Mouse (Mus musculus): ENCODE measurements at regions not wholly inside any gene's neighbourhood (a gene's known extent, or its start where the extent isn't known, plus 50 kb on each side); places are given as distances from the start of the nearest gene placed in this dataset.

DNA sequence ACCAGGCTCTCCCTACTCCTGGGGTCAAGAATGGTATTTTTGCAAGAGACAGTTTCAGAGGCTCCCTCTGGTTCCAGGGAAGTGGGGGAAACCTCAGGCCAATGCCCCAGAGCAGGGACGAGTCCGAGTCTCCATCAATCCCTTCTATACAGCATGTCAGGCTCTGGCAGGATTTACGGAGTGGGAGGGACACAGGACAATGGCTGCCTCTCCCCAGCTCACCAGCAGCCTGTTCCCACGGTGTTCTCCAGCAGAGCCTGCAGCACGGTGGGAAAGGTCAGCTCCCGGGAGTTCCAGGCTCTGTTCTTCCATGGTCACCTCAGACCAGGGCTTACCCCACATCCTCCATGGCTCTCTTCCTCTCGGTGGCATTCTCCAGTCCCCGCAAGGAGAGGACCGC is 64.6 kb upstream of the Hs6st1 start:
- CTCF ChIA-PET, result interaction anchor here (0.5 to 1.3 kb wide), 5 partner anchors 10 to 164 kb away, joined by 3 to 6 read pairs (median 4); no protein-coding TSS in a partner anchor

DNA sequence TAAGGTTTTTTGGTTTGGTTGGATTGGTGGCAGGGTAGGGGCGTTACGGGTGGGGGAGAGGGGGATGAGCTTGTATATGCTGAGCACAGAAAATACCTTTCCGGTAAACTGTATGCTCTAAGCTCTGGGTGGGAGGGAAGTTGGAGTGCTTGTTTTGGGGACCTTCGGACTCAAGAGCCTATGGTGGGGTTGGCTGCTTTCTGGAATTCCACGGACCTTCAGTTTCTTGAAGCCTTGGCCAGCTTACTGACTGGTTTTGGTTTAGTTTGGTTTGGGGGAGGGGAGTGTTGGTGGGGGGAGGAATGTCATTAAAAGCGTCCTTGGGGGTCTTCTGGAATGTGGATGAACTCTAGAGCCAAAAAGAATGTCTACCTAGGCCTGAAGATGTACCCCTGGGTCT is 59.6 kb upstream of the Hs6st1 start:
- POLR2A ChIA-PET, result interaction anchor here (0.6 to 12.5 kb wide), 21 partner anchors 8 to 1767 kb away, joined by 3 to 178 read pairs (median 4); partner anchors contain the start of gene Hs6st1 (in 3 of the 4)
- CTCF ChIA-PET, result interaction anchor here in 2 of 4 experiments (0.6 to 2.0 kb wide), 4 partner anchors 126 to 572 kb away, joined by 3 to 8 read pairs (median 6); no protein-coding TSS in a partner anchor

More for the DNA sequence above, 64.6 kb upstream of the Hs6st1 start:
- POLR2A ChIA-PET, result interaction anchor here (0.6 to 12.5 kb wide), 37 partner anchors 10 to 131 kb away, joined by 3 to 178 read pairs (median 4); partner anchors contain the start of gene Hs6st1 (in 3 of the 4)

DNA sequence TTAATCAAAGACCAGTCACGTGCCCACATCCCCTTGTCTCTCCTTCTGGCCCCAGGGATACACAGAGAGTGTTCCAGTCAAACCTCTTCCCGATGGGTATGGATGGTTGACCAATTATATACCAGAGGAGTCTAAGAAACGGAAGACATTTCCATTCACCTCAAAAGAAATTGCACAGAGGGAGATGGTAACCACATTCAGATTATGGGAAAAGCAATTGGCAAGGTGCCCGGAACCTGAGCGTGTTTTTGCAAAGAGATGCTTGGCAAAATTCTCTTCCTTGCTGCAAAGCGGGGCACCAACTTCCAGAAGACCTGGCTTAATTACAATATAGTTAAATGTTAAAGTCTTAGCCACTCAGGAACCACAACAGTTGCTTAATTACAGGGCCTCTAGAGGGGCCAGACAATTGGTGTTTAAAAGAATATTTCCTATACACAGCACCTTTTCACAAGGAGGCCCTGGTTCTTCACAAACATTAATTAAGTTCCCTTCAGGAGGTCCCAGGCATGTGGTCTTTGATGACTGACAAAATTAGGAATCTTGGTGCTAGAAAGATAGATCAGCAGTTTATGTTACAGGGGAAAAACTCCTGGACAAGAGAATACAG is 59.1 kb upstream of the Hs6st1 start:
- CTCF ChIA-PET, result interaction anchor here in 1 of 4 experiments (1.5 to 2.3 kb wide), 2 partner anchors 169 to 170 kb away, joined by 6 to 25 read pairs; no protein-coding TSS in a partner anchor
- POLR2A ChIA-PET, result interaction anchor here in 3 of 4 experiments (0.8 to 12.5 kb wide), 15 partner anchors 8 to 170 kb away, joined by 3 to 652 read pairs (median 7); partner anchors contain the start of gene Hs6st1 (in 3 of the 3)

DNA sequence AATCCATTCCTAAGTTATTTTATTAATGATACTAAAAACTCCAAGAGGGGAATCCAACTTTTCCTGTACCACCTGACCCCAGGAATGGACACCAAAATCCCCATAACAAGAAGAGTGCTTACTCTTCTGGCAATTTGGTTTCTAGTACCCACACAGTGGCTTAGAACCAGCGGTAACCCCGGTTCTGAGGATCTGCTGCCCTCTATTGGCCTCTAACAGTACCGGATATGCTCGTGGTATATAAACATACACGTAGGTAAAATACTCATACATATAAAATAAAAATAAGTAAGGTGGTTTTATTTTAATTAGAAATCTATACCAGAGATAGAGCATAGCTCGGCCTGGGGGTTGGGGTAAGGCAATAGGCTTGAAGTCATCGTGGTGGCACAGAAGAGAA is 58.0 kb upstream of the Hs6st1 start:
- ChIA-PET CTCF (interaction anchor here in 3 of 4 experiments (0.5 to 2.3 kb wide), 7 partner anchors 54 to 1464 kb away, joined by 3 to 25 read pairs (median 4); partner anchors contain the start of gene Hs6st1 (in 1 of the 3)), POLR2A (interaction anchor here (0.9 to 11.4 kb wide), 15 partner anchors 14 to 169 kb away, joined by 3 to 652 read pairs (median 3); partner anchors contain the start of gene Hs6st1 (in 4 of the 4))

DNA sequence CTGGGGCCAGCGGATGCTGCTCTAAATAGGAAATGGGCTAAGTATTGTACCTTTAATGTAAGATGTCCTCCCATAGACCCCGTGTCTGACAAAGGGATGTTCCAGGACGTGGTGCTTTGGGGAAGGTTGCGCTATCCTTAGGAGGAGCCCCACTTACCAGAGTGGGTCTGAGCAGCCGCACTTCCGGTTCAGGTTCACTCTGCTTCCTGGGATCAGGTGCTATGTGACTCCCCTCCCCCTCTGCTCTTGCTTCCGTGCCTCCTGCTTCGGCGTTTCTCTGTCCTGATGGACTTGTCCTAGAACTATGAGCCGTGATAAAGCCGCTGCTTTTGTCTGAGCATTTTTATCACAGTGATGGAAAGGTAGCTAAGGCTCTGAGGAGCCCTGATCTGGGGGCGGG is 57.4 kb upstream of the Hs6st1 start:
- ChIA-PET POLR2A (interaction anchor here (0.7 to 11.4 kb wide), 19 partner anchors 11 to 169 kb away, joined by 3 to 652 read pairs (median 3); partner anchors contain the start of gene Hs6st1 (in 3 of the 4)), CTCF (interaction anchor here in 3 of 4 experiments (0.5 to 2.3 kb wide), 8 partner anchors 53 to 442 kb away, joined by 3 to 25 read pairs (median 4); partner anchors contain the start of gene Hs6st1 (in 1 of the 3))

DNA sequence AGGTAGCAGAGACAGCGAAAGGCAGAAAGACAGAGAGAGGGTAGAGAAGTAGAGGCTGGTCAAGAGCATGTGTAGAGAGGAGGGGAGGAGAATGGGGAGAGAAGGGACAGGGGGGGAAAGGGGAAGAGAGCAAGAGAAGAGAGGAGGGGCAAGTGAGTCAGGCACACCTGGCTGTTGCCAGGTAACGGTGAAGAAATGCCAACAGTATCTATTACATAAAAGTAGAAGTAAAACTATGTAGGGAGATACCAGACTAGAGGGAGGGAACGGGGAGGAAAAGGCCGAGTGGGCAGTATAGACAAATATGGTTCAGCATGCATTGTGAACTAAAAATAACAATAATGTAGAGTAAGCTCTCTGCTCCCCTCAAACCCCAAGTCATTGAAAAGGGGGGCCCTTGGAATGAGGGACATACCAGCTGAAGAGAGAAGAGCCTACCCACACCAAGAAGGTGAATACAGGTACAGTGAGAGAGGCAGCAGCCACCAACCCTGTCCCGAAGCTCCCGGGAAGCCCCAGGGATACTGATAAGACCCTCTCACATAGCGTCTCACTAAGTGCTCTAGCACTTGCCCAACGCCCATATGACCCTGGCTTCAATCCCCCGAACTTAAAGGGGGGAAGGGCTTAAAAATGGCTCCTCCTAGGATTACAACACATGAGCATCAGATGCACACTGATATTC is 56.0 kb upstream of the Hs6st1 start:
- ChIA-PET POLR2A (interaction anchor here (0.7 to 11.4 kb wide), 22 partner anchors 8 to 173 kb away, joined by 3 to 652 read pairs (median 12); partner anchors contain the start of gene Hs6st1 (in 4 of the 4)), CTCF (interaction anchor here in 1 of 4 experiments (2.0 to 2.7 kb wide), 2 partner anchors 51 to 173 kb away, joined by 11 to 13 read pairs; no protein-coding TSS in a partner anchor)

DNA sequence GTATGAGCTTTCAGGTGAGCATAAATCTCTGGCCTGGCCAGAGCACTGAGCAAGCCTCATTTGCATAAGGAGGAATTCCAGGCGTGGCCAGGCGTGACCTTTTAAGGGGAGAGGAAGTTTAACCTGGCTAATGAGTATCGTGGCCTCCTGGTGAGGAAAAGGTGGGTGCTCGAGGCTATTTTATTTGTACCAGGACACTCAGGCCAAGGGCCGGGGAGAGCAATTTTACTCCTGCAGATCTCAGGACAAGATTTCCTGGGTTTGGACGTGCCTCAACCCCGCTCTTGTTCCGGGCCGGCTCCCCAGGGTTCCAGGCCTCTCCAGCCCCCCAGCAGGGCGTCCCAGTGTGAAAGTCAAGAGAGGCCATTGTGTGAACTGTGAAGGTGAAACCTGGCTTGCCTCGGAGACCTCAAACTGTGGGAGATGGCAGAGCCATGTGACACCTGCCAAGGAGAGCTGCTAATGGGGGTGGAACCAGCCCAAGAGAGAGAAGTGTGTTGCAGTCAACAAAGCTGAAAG is 54.3 kb upstream of the Hs6st1 start:
- ChIA-PET CTCF (interaction anchor here in 3 of 4 experiments (0.6 to 2.7 kb wide), 13 partner anchors 10 to 175 kb away, joined by 3 to 13 read pairs (median 4); partner anchors contain the start of gene Hs6st1 (in 1 of the 3)), POLR2A (interaction anchor here (0.5 to 11.4 kb wide), 104 partner anchors 9 to 492 kb away, joined by 3 to 652 read pairs (median 5); partner anchors contain the start of gene Hs6st1 (in 4 of the 4))

DNA sequence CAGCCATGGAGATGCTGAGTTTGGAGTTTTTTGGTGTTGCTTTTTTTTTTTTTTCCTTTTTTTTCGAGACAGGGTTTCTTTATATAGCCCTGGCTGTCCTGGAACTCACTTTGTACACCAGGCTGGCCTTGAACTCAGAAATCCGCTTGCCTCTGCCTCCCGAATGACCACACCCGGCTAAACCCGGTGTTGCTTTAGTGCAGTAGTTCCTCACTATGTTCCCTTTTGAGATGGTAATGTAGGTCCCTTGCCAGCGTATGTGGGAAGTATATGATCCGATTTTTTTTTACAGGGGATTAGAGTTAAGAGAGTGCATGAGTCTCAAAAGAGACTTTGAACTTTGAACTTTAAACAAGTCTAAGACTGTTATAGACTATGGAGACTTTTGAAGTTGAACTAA is 53.8 kb upstream of the Hs6st1 start:
- ChIA-PET POLR2A (interaction anchor here (0.6 to 11.4 kb wide), 79 partner anchors 8 to 310 kb away, joined by 3 to 652 read pairs (median 5); partner anchors contain the start of gene Hs6st1 (in 3 of the 4)), CTCF (interaction anchor here in 3 of 4 experiments (0.7 to 2.7 kb wide), 5 partner anchors 46 to 175 kb away, joined by 3 to 13 read pairs (median 6); no protein-coding TSS in a partner anchor)

DNA sequence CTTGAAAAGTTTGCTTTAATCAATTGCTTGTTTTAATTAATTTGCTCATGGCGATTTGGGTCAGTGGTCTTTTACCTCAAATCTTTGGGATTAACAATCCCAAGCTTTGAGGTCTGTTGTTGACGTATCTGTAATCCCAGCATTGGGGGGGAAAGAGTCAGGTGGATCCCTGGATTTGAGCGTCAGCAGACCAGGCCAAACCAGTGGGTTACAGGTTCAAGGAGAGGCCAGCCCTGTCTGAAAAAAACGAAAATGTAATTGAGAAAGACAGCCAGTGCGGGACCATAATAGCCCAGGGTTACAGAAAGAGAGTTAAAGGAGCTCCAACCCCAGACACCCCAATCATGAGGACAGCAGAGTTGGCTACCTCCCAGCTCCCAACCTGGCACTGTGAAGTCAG is 53.0 kb upstream of the Hs6st1 start:
- ChIA-PET CTCF (interaction anchor here in 1 of 4 experiments (0.9 kb wide), 2 partner anchors 46 to 176 kb away, joined by 3 to 4 read pairs; no protein-coding TSS in a partner anchor), POLR2A (interaction anchor here (0.6 to 11.4 kb wide), 34 partner anchors 10 to 175 kb away, joined by 3 to 652 read pairs (median 6); partner anchors contain the start of gene Hs6st1 (in 3 of the 4))

DNA sequence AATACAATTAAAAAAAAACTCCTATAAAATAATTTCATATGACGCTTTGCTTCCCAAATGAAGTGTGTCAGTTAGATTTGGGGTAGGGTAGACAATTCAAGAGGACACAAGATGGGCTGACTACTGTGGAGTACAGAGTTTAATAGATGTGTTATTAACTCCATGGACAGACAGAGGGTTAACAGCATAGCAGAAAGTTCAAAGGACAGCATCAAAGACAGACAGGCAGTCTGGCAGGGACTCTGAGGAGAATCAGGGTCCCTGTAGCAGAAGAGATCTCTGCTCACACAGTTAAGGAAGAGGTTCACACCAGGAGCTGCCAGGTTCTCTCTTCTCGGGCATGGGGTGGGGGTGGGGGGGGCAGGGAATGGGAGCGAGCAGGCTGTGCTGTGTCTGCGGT is 51.6 kb upstream of the Hs6st1 start:
- POLR2A ChIA-PET, result interaction anchor here (0.6 to 11.4 kb wide), 24 partner anchors 8 to 166 kb away, joined by 3 to 652 read pairs (median 4); partner anchors contain the start of gene Hs6st1 (in 3 of the 4)
- CTCF ChIA-PET, result no interaction called here

DNA sequence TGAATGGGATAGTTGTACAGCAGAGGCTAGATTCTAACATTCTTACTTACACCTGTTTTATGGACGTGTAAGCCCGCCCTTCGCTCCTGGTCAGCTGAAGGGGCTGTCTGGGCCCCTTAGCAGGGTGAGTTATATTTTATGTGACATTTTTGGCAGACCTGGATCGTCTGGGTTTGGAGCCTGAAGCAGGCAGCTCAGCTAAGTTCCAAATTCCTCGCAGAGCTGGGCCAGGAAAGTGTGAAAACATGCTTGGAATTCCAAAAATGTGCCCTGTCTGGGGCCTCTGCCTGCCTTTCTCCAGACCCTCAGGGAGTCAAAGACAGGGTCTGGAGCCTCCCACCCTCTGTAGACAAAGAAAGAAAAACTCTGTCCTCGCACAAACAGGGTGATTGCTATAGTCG is 51.1 kb upstream of the Hs6st1 start:
- ChIA-PET POLR2A (interaction anchor here (0.6 to 11.4 kb wide), 28 partner anchors 8 to 167 kb away, joined by 3 to 652 read pairs (median 4); partner anchors contain the start of gene Hs6st1 (in 3 of the 4)), CTCF (interaction anchor here in 1 of 4 experiments (1.4 kb wide), 1 partner anchor 178 kb away, joined by 3 read pairs; no protein-coding TSS in a partner anchor)

DNA sequence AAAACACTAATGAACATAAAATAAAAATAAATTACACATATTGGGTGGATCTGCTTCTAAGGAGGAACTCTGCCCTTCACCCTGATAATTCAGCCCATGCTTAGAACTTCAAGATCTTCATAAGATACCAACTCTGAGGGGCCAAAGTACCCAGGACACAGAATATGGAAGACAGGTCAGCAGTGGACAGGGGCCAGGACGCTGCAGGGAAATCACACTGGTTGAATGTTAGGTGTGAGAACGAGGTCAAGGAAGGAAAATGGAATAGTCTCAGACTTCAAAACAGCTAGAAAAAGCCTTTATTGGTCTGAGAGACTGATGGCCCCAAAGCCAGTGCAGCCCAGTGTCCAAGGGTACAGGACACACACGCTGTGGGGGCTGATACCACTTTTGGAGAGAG is 50.5 kb upstream of the Hs6st1 start:
- POLR2A ChIA-PET, result interaction anchor here (0.6 to 11.4 kb wide), 28 partner anchors 8 to 194 kb away, joined by 3 to 652 read pairs (median 5); partner anchors contain the start of gene Hs6st1 (in 3 of the 4)
- CTCF ChIA-PET, result interaction anchor here in 1 of 4 experiments (1.4 kb wide), 1 partner anchor 178 kb away, joined by 3 read pairs; no protein-coding TSS in a partner anchor

Data from embryonic stem cell, embryonic (primary cell).